Mouse (Mus musculus): Measurements from ENCODE around the gene Svep1. TPM values are rescaled to one million over a fixed set of nuclear protein-coding genes. Genes with fewer than 3 reads are reported as not detected.

The Svep1 gene
- total RNA-seq (2012; rRNA removed) (not detected in 2 replicates), polyA plus RNA-seq (2012; ENCODE audit: insufficient read depth in 1 of 2, insufficient read length in 2 of 2, low read depth in 1 of 2, low replicate concordance in 2 of 2, missing spikeins in 1 of 2) (not detected)

GRCm38 (mm10) chr4:58206115-58206945 is at the start of gene Svep1:
Svep1 (minus strand) TSS chr4:58206859.
- H3K9ac ChIP-seq (ENCODE audit: control insufficient read depth, low read depth, low read length, poor library complexity, severe bottlenecking): no peak within 1 kb of the TSS
- TF ChIP-seq POLR2AphosphoS2 (IDR thresholded peaks at IDR 0.05; ENCODE audit: low read length) (no peak), POLR2AphosphoS5 (IDR thresholded peaks at IDR 0.05; ENCODE audit: borderline replicate concordance, low read depth, low read length) (no peak), USF2 (IDR thresholded peaks at IDR 0.05; ENCODE audit: borderline replicate concordance in 1 of 2, insufficient read depth in 1 of 2, low read depth in 1 of 2, low read length in 2 of 2) (no peak), SMC3 (IDR thresholded peaks at IDR 0.05; ENCODE audit: low read depth, low read length) (no peak), TCF12 (IDR thresholded peaks at IDR 0.05; ENCODE audit: low read depth, low read length) (no peak), JUND (IDR thresholded peaks at IDR 0.05; ENCODE audit: low read depth, low read length) (no peak), KAT2A (conservative IDR thresholded peaks at IDR 0.05; ENCODE audit: low read depth, low read length) (no peak), RAD21 (IDR thresholded peaks at IDR 0.05; ENCODE audit: low read depth, low read length) (no peak), POLR2A (IDR thresholded peaks at IDR 0.05; ENCODE audit: control insufficient read depth in 1 of 2, insufficient read depth in 1 of 2, low read depth in 1 of 2, low read length in 2 of 2, poor library complexity in 1 of 2) (no peak), GATA1 (IDR thresholded peaks at IDR 0.05; ENCODE audit: low read depth, low read length) (no peak), CHD1 (IDR thresholded peaks at IDR 0.05; ENCODE audit: low read depth, low read length) (no peak), ZC3H11A (IDR thresholded peaks at IDR 0.05; ENCODE audit: low read depth, low read length) (no peak), ETS1 (IDR thresholded peaks at IDR 0.05; ENCODE audit: low read depth, low read length) (no peak), NRF1 (IDR thresholded peaks at IDR 0.05; ENCODE audit: insufficient read depth, low read depth, low read length, poor library complexity, severe bottlenecking) (no peak), MEF2A (IDR thresholded peaks at IDR 0.05; ENCODE audit: extremely low read depth, insufficient replicate concordance, low read depth, low read length, poor library complexity, severe bottlenecking) (no peak), RCOR1 (IDR thresholded peaks at IDR 0.05; ENCODE audit: low read depth, low read length) (no peak), ZMIZ1 (IDR thresholded peaks at IDR 0.05; ENCODE audit: low read depth, low read length) (no peak), ELF1 (IDR thresholded peaks at IDR 0.05; ENCODE audit: low read depth, low read length) (no peak)
- no peak within 1 kb of the TSS for H3K4me3 ChIP-seq (ENCODE audit: control insufficient read depth in 1 of 2, insufficient read depth in 1 of 2, low read depth in 2 of 2, low read length in 2 of 2)
- H3K27me3 ChIP-seq (ENCODE audit: control insufficient read depth in 1 of 2, insufficient read depth in 2 of 2, low read length in 2 of 2): no peaks in the 10 kb centered on the region
- DNase-seq (ENCODE audit: low read depth, low spot score): no peak
- H3K9me3 ChIP-seq (replicated peaks; ENCODE audit: insufficient read depth, low read length): no peaks in the 10 kb centered on the region; the same call in 1 of the 2 replicates
- peaks cover 0 to 3% of the 10 kb centered on the region in 2 experiments; a peak in 1 of 4 replicates for H3K4me1 ChIP-seq (ENCODE audit: control insufficient read depth in 1 of 2, insufficient read depth in 2 of 2, low read length in 2 of 2)
- no peaks in the 10 kb centered on the region for H3K79me2 ChIP-seq (ENCODE audit: control insufficient read depth, insufficient read depth, low read length, poor library complexity)
- no peak within 1 kb of the TSS for H3K27ac ChIP-seq (ENCODE audit: control insufficient read depth, low read depth, low read length)
- H3K36me3 ChIP-seq (ENCODE audit: control insufficient read depth in 1 of 2, insufficient read depth in 2 of 2, low read length in 2 of 2): no peaks in the 10 kb centered on the region

DNA sequence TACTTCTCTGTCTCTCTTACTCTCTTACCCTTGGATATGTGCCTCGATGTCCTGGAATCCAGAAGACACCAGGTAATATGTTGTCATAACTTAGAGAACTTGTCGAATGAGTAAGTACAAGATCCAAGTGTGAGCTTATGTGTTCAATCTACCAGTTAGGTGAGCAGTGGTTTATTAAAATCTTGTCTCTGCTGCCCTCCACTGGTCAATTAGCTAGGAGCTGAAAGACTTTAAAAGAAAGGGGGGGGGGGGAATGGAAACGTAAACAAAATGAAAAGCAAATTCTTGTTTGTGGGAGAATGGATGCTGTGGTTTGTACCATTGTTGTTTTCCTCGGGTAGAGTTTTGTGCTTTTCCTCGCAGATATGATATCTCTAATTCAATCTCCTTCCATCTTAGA is 46.8 kb upstream of the Svep1 start:
- H3K79me2 ChIP-seq (ENCODE audit: control insufficient read depth, insufficient read depth, low read length, poor library complexity): no peaks in the 10 kb centered on the region
- H3K27ac ChIP-seq (ENCODE audit: control insufficient read depth, low read depth, low read length): no peak overlapping the region
- TF ChIP-seq CTCF (IDR thresholded peaks at IDR 0.05 in 2 of 3, conservative IDR thresholded peaks at IDR 0.05 in 1 of 3; ENCODE audit: control insufficient read depth in 1 of 3, insufficient read depth in 1 of 3, low read depth in 2 of 3, low read length in 3 of 3, poor library complexity in 1 of 3, severe bottlenecking in 1 of 3): peak in 1 of 3 experiments; percentile 55; a peak in 2 of 6 replicates
- peak; percentile 48 for TF ChIP-seq SMC3 (IDR thresholded peaks at IDR 0.05; ENCODE audit: low read depth, low read length)
- no peak for TF ChIP-seq TAL1 (IDR thresholded peaks at IDR 0.05; ENCODE audit: low read length)
- TF ChIP-seq MYC (IDR thresholded peaks at IDR 0.05; ENCODE audit: low read depth, low read length): no peak
- TF ChIP-seq ZC3H11A (IDR thresholded peaks at IDR 0.05; ENCODE audit: low read depth, low read length): 0 out of 2 replicates have a peak, but pooled peaks have one; percentile 18
- TF ChIP-seq RAD21 (IDR thresholded peaks at IDR 0.05; ENCODE audit: low read depth, low read length): peak; percentile 55
- H3K36me3 ChIP-seq (ENCODE audit: control insufficient read depth in 1 of 2, insufficient read depth in 2 of 2, low read length in 2 of 2): no peaks in the 10 kb centered on the region
- H3K27me3 ChIP-seq (ENCODE audit: control insufficient read depth in 1 of 2, insufficient read depth in 2 of 2, low read length in 2 of 2): no peaks in the 10 kb centered on the region
- H3K9ac ChIP-seq (ENCODE audit: control insufficient read depth, low read depth, low read length, poor library complexity, severe bottlenecking): no peak overlapping the region
- no peaks in the 10 kb centered on the region for H3K9me3 ChIP-seq (replicated peaks; ENCODE audit: insufficient read depth, low read length)
- peak; percentile 40 for DNase-seq (ENCODE audit: low read depth, low spot score)
- H3K4me3 ChIP-seq (ENCODE audit: control insufficient read depth in 1 of 2, insufficient read depth in 1 of 2, low read depth in 2 of 2, low read length in 2 of 2): no peak overlapping the region
- H3K4me1 ChIP-seq (ENCODE audit: control insufficient read depth in 1 of 2, insufficient read depth in 2 of 2, low read length in 2 of 2): no peaks in the 10 kb centered on the region

Data from MEL (cell line).